Mouse (Mus musculus) heart, adult 2 months (tissue): ENCODE results near the gene Ccdc157. TPM values are rescaled to one million over a fixed set of nuclear protein-coding genes. Genes with fewer than 3 reads are reported as not detected.
"Not testable (repeated sequence)": the region's sequence is repeated elsewhere in the genome, so short reads cannot be mapped to it uniquely, and the experiment has no call there.

Source experiments
- DNase-seq, 2 experiments: peaks; one replicate each; pipeline ENCODE4 v3.0.0; 2021
- H3K27ac ChIP-seq: fragments of 200-600 bp; 2 replicates; pipeline ENCODE4 v1.8.1; 2022
- H3K27me3 ChIP-seq: fragments of 200-500 bp; 2 replicates; pipeline ENCODE4 v1.6.1; 2012; ENCODE audit warnings: mild to moderate bottlenecking, low read length, inconsistent platforms, mixed read lengths; ENCODE audit not compliant: control insufficient read depth, insufficient read depth
- H3K36me3 ChIP-seq: fragments of 200-500 bp; 2 replicates; pipeline ENCODE4 v1.6.1; 2012; ENCODE audit warnings: low read length, inconsistent platforms; ENCODE audit not compliant: control insufficient read depth, insufficient read depth
- H3K4me1 ChIP-seq: fragments of 200-500 bp; 2 replicates; pipeline ENCODE4 v1.6.1; 2011; ENCODE audit warnings: low read length; ENCODE audit not compliant: control insufficient read depth, insufficient read depth
- H3K4me3 ChIP-seq: fragments of 200-600 bp; 2 replicates; pipeline ENCODE4 v1.8.1; 2022
- H3K79me2 ChIP-seq: fragments of 200-500 bp; replicated peaks from 2 replicates; pipeline ENCODE4 v1.6.1; 2012; ENCODE audit warnings: mild to moderate bottlenecking, inconsistent platforms, low read length, moderate library complexity, mixed read lengths; ENCODE audit not compliant: control insufficient read depth, insufficient read depth
- H3K9ac ChIP-seq: fragments of 200-500 bp; 2 replicates; pipeline ENCODE4 v1.6.1; 2012; ENCODE audit warnings: low read depth, mild to moderate bottlenecking, control low read depth, inconsistent platforms, low read length, mixed read lengths
- CTCF ChIP-seq: fragments of 200-600 bp; IDR thresholded peaks from 2 replicates; pipeline ENCODE4 v1.8.1; 2022; ENCODE audit warnings: antibody characterized with exemption, mild to moderate bottlenecking, moderate library complexity
- EP300 ChIP-seq: fragments of 200-500 bp; IDR thresholded peaks from 2 replicates; pipeline ENCODE4 v1.6.1; 2011; ENCODE audit warnings: low read depth, low read length, control low read depth; ENCODE audit not compliant: insufficient read depth
- POLR2A ChIP-seq: fragments of 200-500 bp; IDR thresholded peaks from 2 replicates; pipeline ENCODE4 v1.6.1; 2011; ENCODE audit warnings: mild to moderate bottlenecking, low read depth, low read length, control low read depth; ENCODE audit not compliant: insufficient read depth
- WGBS: fragments of 180-500 bp; shearing (Covaris S2); methylation state at CpG from one replicate; pipeline ENCODE4 v1.1.7; 2018; 5-methylcytosine and 5-hydroxymethylcytosine counted together
- intact Hi-C: fragments of 180-260 bp; cut with DNase I; formaldehyde crosslinking; loops from one replicate; pipeline ENCODE4 v1.15.1; 2025
- polyA plus RNA-seq: library from polyadenylated mRNA; depleted of rRNA; stranded (reverse); fragments of >200 nt; gene quantifications from 2 replicates; pipeline ENCODE4 v1.2.3, GENCODE M21; 2012
- total RNA-seq, 2 experiments: library from RNA; stranded (reverse); gene quantifications; 2 replicates each; pipeline ENCODE4 v1.2.3; 2021

Ccdc157 gene
- total and polyA plus RNA-seq, 3 experiments, result 4.5 to 6.7 (median 4.6) TPM

GRCm38 (mm10) chr11:4134986-4135935 lies 24.8 kb downstream of the Ccdc157 start, which contains the start of gene Rnf215:
Gene Rnf215, plus strand, starts transcription at chr11:4135202.
- Histone ChIP-seq H3K27me3 (no peaks in the 10 kb centered on the region), H3K36me3 (no peaks in the 10 kb centered on the region), H3K27ac (peak within 1 kb of the TSS; percentile 99), H3K4me1 (peaks cover 6% of the 10 kb centered on the region), H3K9ac (peak within 1 kb of the TSS; percentile 100), H3K4me3 (peak within 1 kb of the TSS; percentile 79), H3K79me2 (no peaks in the 10 kb centered on the region; the same call in 1 of the 2 replicates)
- TF ChIP-seq POLR2A (peak; percentile 82), CTCF (peak; percentile 96), EP300 (0 out of 2 replicates have a peak, but pooled peaks have one; percentile 24)
- peak; percentile 93 for DNase-seq
- intact Hi-C loops, result loop anchor here (1.0 to 5.0 kb wide), 3 partner anchors 26 to 287 kb away; partner anchors contain the start of genes Ccdc157 and Sf3a1
- 2% methylated on average over 66 of the region's 66 CpGs for WGBS

GRCm38 (mm10) chr11:4134400-4134799 lies 25.7 kb downstream of the Ccdc157 start:
- Histone ChIP-seq H3K4me3 (no peak overlapping the region), H3K27me3 (no peaks in the 10 kb centered on the region), H3K9ac (peak overlapping the region; percentile 54), H3K36me3 (no peaks in the 10 kb centered on the region), H3K79me2 (no peaks in the 10 kb centered on the region; the same call in 1 of the 2 replicates), H3K27ac (no peak overlapping the region), H3K4me1 (peaks cover 6% of the 10 kb centered on the region)
- WGBS, result 59% methylated on average over 6 of the region's 6 CpGs
- no peak for DNase-seq
- intact Hi-C loops, result loop anchor here (2.0 to 5.0 kb wide), 2 partner anchors 26 to 288 kb away; partner anchors contain the start of genes Ccdc157 and Sf3a1
- TF ChIP-seq CTCF, result no peak

GRCm38 (mm10) chr11:4133450-4133849 lies 26.6 kb downstream of the Ccdc157 start:
- intact Hi-C loops, result loop anchor here (5.0 kb wide), 1 partner anchor 289 kb away; no protein-coding TSS in a partner anchor
- no peak for DNase-seq
- H3K79me2 ChIP-seq, result no peaks in the 10 kb centered on the region; the same call in 1 of the 2 replicates
- no peaks in the 10 kb centered on the region for H3K27me3 ChIP-seq
- no peak overlapping the region for H3K27ac ChIP-seq
- 62% methylated on average over 3 of the region's 3 CpGs for WGBS
- H3K4me1 ChIP-seq, result peaks cover 6% of the 10 kb centered on the region
- no peak overlapping the region for H3K9ac ChIP-seq
- no peaks in the 10 kb centered on the region for H3K36me3 ChIP-seq
- H3K4me3 ChIP-seq, result no peak overlapping the region
- TF ChIP-seq CTCF (peak; percentile 77), EP300 (no peak)

- H3K27me3 ChIP-seq, H3K27ac ChIP-seq, H3K4me3 ChIP-seq, intact Hi-C loops, H3K4me1 ChIP-seq, DNase-seq, H3K79me2 ChIP-seq, H3K36me3 ChIP-seq, H3K9ac ChIP-seq: not testable (repeated sequence)
- WGBS, result 90% methylated on average over 4 of the region's 4 CpGs
Measured at GRCm38 (mm10) chr11:4128461-4128860, 31.6 kb downstream of the Ccdc157 start.

- intact Hi-C loops, result no loop called here
- WGBS, result 89% methylated on average over 1 of the region's 1 CpGs
- Histone ChIP-seq H3K36me3 (no peaks in the 10 kb centered on the region), H3K4me3 (no peak overlapping the region), H3K27me3 (no peaks in the 10 kb centered on the region), H3K27ac (no peak overlapping the region), H3K9ac (no peak overlapping the region), H3K4me1 (no peaks in the 10 kb centered on the region), H3K79me2 (no peaks in the 10 kb centered on the region)
- no peak for DNase-seq
- TF ChIP-seq CTCF (peak; percentile 43), POLR2A (no peak)
Measured at GRCm38 (mm10) chr11:4127059-4127458, 33.0 kb downstream of the Ccdc157 start.

- Histone ChIP-seq H3K27me3 (no peaks in the 10 kb centered on the region), H3K79me2 (no peaks in the 10 kb centered on the region), H3K9ac (no peak overlapping the region), H3K36me3 (no peaks in the 10 kb centered on the region), H3K4me1 (no peaks in the 10 kb centered on the region), H3K4me3 (no peak overlapping the region), H3K27ac (no peak overlapping the region)
- WGBS, result 65% methylated on average over 5 of the region's 5 CpGs
- TF ChIP-seq CTCF, result peak; percentile 72
- TF ChIP-seq EP300, result no peak
- TF ChIP-seq POLR2A, result no peak
- DNase-seq, result no peak
- intact Hi-C loops, result no loop called here
Measured at GRCm38 (mm10) chr11:4123922-4124321, 36.2 kb downstream of the Ccdc157 start.
